Mouse (Mus musculus) spleen, embryonic (tissue): ENCODE data around the gene Rtn2.

Experiments used
- CTCF ChIA-PET: fragments of 350-600 bp; sonication (Branson Sonifier 250); formaldehyde crosslinking; loops from one replicate; lab custom pipeline; 2022; lab: Charles Lee

The Rtn2 gene

DNA sequence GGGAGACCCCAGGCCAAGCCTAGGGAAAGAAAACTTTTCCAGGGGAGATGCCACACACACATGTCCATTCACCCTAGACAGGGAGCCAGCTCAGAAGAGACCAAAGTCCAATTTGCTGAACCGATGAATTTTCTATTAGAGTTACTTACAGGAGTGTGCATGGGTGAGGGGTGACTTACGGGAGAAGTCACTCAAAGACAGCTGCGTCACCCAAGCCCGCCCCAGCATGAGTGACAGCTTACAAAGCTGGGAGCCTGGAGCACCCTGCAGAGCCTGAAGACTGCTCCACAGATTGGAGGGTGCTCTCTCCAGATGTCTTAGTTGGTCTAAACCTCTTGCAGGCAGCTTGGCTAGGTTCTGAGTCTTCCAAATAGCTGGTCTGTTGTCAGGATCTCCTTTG is 29.6 kb downstream of the Rtn2 start:
- CTCF ChIA-PET: interaction anchor here (0.7 kb wide), 1 partner anchor 21 kb away, joined by 3 read pairs; no protein-coding TSS in a partner anchor

DNA sequence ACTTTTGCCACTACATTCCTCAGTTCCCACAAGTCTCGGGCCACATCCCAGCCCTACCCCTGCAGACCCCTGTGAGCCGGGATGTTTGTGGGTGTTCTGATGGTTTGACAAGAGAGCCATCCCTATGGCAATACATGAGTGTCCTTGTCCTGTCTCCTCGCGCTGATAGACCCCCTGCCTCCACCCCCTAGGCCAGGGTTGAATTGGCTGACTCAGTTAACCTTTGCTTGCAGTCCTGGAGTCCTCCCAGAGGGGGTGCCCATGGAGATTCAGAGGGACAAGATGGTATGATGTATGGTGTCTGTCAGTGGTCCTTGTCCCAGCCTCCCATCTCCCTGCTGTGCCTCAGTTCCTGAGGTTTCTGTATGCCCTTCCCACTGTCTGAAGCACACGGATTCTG is 31.6 kb downstream of the Rtn2 start:
- CTCF ChIA-PET: no interaction called here

DNA sequence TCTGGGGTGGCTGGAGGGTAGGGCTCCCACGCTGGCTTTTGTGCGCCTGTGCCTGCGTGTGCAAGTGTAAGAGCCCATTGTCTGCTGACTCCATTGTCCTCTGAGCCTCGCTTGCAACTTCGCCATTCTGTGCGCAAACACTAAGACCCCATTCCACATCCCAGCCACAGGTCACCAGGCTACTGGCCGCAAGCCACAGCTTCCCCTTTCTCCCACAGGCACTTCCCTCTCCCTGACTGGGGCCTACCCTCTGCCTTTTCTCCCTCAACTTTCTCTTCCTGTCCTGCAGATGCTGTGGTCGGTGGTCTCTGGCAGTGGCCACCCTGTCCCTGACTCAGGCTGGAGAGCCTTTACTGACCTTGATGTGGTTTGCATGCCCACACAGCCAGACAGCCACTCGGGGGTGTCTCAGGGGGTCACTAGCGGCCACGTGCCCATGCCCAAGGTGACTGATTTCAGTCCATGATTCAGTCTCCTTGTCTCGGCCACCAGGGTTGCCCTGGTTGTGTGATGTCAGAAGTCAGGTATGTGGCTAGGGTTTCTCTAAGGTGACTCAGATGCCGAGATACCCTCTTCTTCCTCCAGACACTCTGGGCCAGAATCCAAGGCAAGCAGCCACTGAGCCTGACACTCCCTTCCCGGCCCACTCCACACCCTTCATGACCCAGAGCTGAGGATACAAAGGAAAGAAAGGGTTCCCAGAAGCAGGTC is 34.2 kb downstream of the Rtn2 start:
- CTCF ChIA-PET: interaction anchor here (0.9 kb wide), 2 partner anchors 16 to 18 kb away, joined by 4 read pairs; no protein-coding TSS in a partner anchor

DNA sequence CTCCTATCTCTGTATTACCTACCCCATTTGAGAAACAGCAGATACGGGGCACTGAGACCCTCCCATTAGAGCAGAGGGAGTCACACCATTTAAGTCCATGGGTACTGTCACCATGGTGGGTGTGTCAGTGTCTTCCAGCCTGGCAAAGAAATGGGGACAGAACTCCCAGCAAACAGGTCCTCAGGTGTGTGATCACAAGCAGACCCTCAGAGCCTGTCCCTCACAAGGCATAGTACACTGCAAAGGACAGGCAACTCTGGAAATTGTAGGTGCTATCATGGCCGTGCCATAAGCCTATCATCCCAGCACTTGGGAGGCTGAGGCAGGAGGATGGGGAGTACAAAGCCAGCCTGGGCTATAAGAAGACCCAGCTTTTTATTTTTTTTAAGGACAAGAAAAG is 35.8 kb downstream of the Rtn2 start:
- CTCF ChIA-PET: interaction anchor here (0.6 kb wide), 1 partner anchor 16 kb away, joined by 5 read pairs; no protein-coding TSS in a partner anchor

DNA sequence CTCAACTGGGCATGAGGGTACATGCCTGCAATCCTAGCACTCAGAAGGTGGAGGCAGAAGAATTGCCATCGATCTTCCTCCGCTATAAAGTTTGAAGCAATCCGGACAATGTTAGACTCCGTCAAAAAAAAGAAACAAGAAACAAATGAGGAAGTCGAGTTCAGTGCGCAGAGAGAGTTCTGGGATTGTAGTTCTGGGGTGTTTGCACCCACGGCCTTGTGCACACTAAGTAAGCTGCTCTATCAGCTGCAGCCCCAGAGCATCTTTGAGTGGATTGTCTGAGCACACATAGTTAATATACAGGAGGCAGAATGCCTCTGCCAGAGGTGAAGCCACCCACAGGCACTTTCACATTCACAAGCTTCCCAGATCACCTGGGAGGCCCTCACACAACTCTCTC is 36.3 kb downstream of the Rtn2 start:
- CTCF ChIA-PET: interaction anchor here (0.6 to 0.7 kb wide), 2 partner anchors 9 to 16 kb away, joined by 3 to 5 read pairs; partner anchors contain the start of gene Fosb

DNA sequence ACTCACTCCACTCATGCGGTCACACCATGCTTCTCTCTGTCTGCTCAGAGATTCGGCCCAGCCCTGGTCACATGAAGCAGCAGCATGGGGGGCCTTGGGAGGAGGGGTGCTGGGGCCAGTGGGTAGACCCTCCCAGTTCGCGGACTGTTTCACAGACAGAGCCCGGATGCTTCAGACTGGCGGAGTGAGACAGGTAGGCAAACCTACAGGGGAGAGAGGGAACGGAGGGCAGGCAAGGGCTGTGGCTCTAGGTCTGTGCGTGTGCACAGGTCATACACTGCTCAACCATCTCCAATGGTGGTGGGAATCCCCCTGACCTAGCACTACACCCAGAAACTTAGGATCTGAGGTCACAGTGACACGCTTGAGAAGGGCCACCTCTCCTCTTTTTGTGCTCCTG is 37.0 kb downstream of the Rtn2 start:
- CTCF ChIA-PET: no interaction called here

DNA sequence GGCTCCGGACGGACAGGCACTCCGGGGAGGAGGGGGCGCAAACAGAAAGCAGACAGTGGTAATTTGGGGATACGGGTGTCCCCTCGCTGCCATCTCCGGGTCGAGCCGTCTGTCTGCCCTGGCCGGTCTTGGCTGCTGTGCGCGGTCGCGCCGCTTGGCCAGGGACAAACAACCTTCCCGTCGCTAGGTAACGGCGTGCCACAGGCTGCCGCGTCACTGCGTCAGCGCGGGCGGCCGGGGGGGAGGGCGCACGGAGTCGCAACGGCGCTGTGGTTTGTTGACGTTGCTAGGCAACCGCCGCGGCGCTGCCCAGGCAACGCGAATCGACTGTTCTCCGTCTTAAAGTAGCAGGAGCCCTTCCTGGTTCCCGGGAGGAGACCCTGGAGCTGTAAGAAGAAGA is 37.5 kb downstream of the Rtn2 start:
- CTCF ChIA-PET: no interaction called here

DNA sequence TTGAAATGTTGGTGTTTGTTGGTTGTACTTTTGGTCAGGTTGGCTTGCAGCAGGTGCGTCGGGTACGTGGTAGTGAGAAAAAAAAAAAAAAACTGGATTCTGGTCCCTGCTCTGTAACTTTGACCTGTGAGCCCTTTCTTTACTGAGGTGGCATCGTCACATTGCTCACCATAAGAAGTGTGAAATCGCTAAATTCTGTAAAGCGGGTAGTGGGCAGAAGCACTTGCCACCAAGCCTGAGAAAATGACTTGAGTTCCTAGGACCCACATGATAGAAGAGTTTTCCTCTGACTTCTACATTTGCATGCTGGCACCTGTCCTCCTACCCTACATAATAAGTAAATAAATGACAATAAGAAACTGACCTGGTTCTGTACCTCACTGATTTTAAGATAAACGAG is 38.2 kb downstream of the Rtn2 start:
- CTCF ChIA-PET: no interaction called here

DNA sequence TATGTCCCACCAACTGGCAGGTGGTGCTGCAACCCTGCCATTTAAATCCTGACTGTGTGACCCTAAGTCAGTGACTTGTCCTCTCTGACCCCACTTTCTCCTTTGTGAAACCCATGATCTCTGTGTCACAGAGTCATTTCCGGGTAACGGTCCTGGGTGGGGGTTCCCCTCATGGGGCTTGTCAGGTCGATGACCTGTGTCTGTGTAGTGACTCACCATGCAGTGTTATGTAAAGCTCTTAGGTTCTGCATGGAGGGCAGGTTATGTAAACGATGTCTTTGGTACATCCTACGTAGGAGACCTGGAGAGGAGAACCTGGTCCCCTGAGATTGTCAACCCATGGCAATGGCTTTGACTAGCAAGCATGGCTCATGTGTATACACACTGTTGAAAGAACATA is 39.0 kb downstream of the Rtn2 start:
- CTCF ChIA-PET: no interaction called here

DNA sequence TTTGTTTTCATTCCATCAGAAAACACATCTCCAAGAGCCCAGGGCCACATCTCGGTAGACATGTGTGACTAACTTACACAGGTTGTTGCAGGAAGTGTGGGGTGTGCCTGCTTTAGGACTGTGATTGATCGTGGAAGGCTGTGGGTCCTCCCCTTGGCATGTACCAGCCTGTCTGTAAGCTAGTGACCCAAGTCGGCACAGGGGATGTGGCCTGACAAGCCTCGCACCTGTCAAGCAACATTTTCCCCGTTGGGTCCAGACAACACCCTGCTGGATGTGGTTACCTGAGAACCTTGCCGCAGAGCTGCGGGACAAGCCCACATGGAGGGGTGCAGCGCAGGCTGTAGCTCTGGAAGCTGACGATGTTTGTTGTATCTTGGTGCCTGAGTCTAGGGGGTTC is 40.1 kb downstream of the Rtn2 start:
- CTCF ChIA-PET: no interaction called here

DNA sequence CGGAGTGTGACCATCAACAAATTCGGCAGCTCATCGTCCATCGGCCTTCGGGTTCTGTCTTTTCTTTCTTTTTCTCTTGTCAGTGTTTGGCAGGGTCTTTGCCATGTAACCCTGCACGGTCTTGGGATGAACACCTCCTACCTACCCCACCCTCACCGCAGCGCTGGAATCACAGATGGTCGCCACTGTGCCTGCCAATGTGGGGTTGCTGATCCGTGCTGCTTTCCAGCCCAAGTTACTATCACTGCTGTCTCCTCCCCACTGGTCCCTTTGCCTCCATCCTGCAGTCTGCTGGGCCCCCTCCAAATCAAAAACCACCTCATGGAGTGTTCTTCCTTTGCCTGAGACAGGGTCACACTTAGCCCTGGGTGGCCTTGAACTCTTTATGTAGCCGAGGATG is 41.8 kb downstream of the Rtn2 start:
- CTCF ChIA-PET: interaction anchor here (0.6 kb wide), 1 partner anchor 9 kb away, joined by 7 read pairs; no protein-coding TSS in a partner anchor

DNA sequence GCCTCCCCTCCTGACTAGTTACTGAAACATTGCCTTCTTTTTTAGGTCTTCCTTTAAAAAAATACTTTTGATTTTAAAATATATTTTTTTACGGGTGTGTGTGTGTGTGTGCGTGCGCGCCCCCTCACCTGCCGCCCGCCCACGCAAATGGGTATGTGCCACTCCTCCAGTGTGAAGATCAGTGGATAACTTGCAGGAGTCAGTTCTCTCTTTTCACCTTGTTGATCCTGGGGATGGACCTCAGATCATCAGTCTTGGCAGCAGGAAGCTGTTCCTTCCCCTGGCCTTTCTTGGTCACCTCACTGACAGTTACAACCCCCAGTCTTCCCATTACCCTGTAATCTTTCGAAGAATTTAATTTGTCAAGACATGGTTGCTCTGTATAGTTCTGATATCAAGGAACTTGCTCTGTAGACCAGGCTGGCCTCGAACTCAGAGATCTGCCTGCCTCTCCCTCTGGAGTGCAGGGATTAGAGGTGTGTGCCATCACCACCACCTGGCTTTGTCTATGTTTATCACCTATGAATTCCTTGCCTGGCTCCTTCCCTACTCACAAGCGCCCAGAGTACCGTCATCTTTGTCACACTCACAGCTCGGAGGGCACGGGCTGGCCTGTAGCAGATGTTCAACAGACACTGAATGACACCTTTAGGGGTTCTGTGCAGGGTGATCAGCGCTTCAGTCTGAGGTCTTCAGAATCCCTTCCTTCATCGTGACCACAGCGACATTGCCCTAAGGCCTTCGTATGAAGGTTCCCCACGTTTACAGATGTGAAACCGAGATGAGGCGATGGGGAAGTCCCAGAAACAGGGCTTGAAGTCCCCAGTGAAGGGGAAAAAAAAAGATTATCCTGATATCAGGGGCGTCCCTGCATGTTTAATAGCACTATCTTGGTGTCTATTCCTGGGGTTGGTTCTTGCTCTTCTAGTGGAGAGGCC is 43.1 kb downstream of the Rtn2 start:
- CTCF ChIA-PET: no interaction called here

DNA sequence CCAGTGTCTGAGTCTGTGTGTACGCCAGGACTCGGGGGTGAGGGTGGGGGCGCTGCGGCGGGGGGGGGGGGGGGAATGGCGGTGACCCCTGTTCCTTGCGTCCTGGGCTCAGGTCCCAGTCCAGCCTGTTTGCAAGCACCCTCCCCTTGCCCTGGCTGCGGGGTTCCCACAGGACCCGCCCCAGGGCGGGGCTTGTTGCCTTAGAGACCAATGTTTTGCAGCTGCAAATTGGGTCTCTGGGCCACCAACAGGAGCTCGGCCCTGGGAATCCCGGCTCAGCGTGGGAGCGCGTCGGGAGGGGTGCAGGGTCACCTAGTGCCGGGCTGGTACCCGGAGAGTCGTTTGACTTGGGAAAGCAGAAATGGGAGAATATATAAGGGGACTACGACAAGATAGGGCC is 43.9 kb downstream of the Rtn2 start:
- CTCF ChIA-PET: no interaction called here

DNA sequence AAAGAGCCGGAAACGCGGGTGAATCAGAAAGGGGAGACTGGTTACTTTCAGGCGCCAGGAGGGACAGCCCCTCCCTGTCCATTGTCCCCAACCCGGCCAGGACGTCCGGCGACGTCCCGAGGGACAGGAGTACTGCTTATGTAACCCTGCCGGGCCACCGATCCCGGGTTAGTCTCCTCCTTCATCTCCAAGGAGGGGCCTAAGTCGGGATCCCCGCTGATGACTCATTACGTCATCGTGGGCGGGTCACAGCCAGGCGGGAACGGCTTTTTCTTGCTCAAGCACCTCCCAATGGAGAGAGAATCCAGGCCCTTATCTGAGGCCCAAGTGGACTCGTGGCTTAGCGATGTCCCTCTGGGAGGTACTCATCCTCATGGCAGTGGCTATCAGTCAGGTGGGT is 44.7 kb downstream of the Rtn2 start:
- CTCF ChIA-PET: no interaction called here

DNA sequence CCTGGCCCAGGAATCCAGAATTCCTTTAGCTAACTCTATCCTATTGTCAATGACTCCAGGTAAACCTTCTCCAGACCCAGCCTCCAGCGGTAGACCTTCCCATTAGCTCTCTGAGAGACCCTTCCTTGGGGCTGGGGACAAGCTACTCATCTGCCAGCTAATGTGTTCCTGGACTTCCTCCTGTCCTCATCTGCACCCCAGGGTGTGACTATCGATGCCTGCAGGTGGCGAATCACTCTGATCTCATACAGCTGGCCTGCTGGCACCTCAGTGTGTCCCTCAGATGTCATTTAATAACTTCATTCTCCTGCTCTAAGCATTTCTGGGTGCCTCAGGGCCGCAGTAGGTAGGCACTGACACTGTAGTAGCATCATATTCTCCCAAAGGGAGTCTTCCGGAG is 45.4 kb downstream of the Rtn2 start:
- CTCF ChIA-PET: interaction anchor here (0.6 kb wide), 1 partner anchor 151 kb away, joined by 3 read pairs; no protein-coding TSS in a partner anchor

DNA sequence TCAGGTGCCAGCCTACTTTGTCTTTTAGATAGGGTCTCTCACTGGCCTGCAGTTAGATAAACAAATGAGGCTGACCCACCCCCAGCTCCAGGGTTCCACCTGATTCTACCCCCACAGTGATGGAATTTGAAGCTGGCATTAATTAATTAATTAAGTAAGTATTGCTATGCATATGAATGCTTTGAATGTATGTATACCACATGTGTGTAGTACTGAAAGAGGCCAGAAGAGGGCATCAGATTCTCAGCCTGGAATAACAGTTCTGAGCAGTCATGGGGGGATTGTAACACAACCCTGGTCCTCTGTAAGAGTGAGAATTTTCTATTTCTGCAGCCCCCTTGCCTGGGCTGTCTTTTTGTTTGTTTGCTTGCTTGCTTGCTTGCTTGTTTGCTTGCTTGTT is 46.0 kb downstream of the Rtn2 start:
- CTCF ChIA-PET: interaction anchor here (0.6 kb wide), 1 partner anchor 151 kb away, joined by 3 read pairs; no protein-coding TSS in a partner anchor

DNA sequence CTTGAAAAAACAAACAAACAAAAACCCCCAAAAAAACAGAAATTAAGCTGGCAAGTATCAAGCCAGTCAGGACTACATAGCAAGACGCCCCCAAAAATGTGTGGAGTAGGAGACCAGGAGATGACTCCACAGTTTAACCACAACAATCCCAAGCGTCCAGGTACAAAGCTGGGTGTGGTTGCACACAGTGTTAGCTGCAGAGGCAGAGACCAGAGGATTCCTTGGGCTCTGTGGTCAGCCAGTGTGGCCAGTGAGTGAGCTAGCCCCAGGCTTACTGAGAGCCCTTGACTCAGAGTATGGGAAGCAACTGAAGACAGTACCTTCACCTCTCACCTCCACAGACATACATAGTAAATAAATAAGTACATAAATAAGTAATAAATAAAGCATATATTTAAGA is 49.5 kb downstream of the Rtn2 start:
- CTCF ChIA-PET: interaction anchor here (0.9 to 1.2 kb wide), 2 partner anchors 10 to 21 kb away, joined by 3 read pairs; no protein-coding TSS in a partner anchor

DNA sequence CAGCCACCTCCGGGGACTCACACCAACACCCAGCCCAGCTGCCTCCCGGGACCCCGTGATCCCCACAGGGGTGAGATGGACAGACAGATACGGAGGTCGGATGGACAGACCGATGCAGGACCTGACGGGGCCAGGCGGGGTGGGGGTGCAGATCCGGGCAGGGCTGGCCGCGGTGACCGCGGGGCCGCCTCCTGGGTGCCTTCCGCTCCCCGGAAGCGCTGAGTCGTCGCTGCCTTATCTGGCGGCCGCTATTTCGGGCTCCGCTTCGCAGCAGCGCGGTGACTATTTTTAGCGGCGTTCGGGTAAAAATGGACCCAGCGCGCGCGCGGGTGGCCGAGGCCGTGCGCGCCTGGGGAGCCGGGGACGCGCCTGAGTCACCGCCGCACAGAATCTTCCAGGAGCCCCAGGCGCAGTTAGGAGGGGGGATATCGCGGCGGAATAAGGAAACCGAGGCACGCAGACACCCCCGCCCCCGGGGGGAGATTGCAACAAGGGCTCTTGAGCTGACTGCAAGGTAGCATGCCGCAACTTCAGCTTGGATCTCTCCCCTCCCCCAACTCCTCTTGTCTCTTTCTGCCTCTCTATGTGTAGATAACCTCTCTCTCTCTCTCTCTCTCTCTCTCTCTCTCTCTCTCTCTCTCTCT is 50.4 kb downstream of the Rtn2 start:
- CTCF ChIA-PET: interaction anchor here (0.6 to 1.2 kb wide), 7 partner anchors 9 to 30 kb away, joined by 3 to 18 read pairs (median 4); no protein-coding TSS in a partner anchor

DNA sequence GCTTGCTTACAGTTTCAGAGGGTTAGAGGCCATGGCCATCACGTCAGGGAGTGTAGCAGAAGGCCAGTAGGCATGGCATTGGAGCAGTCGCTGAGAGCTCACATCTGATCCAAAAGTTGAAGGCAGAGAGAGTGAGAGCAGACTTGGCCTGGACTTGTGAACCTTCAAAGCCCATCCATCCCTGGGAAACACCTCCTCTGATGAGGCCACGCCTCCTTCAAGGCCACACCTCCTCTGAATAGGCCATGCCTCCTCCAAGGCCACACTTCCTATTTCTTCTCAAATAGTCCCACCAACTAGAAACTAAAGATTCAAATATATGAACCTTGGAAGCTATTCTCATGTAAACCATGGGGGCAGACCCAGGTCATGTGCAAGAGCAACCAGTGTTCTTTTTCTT is 53.2 kb downstream of the Rtn2 start:
- CTCF ChIA-PET: interaction anchor here (0.9 kb wide), 1 partner anchor 20 kb away, joined by 4 read pairs; no protein-coding TSS in a partner anchor

DNA sequence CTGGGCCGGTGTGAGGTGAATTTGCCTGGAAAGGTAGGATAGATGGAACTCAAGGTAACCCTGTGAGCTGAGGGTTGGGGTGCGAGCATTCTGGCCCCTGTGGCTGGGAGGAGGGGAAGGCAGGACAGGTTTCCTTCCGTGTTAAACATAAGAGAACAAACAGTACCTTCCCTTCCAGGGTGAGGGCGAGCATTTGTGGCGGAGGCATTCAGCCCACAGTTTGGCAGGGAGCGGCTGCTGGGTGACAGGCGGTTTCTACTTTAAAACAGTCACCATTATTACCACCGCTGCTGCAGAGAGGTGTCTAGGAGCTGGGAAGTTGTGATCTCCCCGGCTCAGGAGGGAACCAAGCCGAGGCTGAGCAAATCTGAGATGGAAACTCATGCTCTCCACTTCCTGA is 54.7 kb downstream of the Rtn2 start:
- CTCF ChIA-PET: interaction anchor here (1.0 kb wide), 1 partner anchor 164 kb away, joined by 3 read pairs; no protein-coding TSS in a partner anchor

DNA sequence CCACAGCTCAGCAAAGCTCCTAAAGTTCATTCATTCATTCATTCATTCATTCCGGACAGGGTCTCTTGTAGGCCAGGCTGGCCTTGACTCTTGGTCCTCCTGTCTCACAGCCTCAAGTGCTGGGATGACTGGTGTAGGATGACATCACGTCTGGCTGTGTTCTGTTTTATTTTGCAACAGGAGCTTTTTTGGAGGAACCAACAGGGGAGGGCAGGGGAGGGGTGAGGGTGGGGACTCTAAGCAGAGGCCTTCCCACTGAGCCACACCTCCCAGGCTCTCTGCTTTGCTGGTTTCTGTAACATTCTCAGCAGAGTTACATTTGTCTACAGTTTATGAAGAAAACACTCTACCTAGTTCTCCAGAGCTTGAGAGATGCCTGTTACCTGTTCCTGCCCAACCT is 55.6 kb downstream of the Rtn2 start:
- CTCF ChIA-PET: no interaction called here
